Mouse (Mus musculus) liver, embryonic 15.5 days (tissue): ENCODE results near the gene Rpgrip1. TPM values are rescaled to one million over a fixed set of nuclear protein-coding genes. Genes with fewer than 3 reads are reported as not detected.

Experiments
- ATAC-seq: fragments of 200-750 bp; cut with Nextera tagmentation; 2 replicates; pipeline ENCODE4 v1.8.0; 2017; ENCODE audit warnings: moderate number of reproducible peaks, mild to moderate bottlenecking, moderate library complexity; ENCODE audit not compliant: insufficient read depth
- H3K27ac ChIP-seq: fragments of 300-500 bp; sonication (generic); replicated peaks from 2 replicates; pipeline ENCODE4 v1.5.1; 2015; ENCODE audit warnings: mild to moderate bottlenecking, inconsistent platforms
- H3K27me3 ChIP-seq: fragments of 300-500 bp; sonication (generic); 2 replicates; pipeline ENCODE4 v1.6.1; 2015; ENCODE audit warnings: mild to moderate bottlenecking, inconsistent platforms
- H3K36me3 ChIP-seq: fragments of 300-500 bp; sonication (generic); replicated peaks from 2 replicates; pipeline ENCODE4 v1.6.1; 2015; ENCODE audit warnings: moderate library complexity, mild to moderate bottlenecking, inconsistent platforms
- H3K4me1 ChIP-seq: fragments of 300-500 bp; sonication (generic); replicated peaks from 2 replicates; pipeline ENCODE4 v1.6.1; 2015; ENCODE audit warnings: inconsistent platforms
- H3K4me2 ChIP-seq: fragments of 300-500 bp; sonication (generic); 2 replicates; pipeline ENCODE4 v1.6.1; 2015; ENCODE audit warnings: moderate library complexity, mild to moderate bottlenecking, inconsistent platforms
- H3K4me3 ChIP-seq: fragments of 300-500 bp; sonication (generic); replicated peaks from 2 replicates; pipeline ENCODE4 v1.5.1; 2015; ENCODE audit warnings: mild to moderate bottlenecking, inconsistent platforms
- H3K9ac ChIP-seq: fragments of 300-500 bp; sonication (generic); 2 replicates; pipeline ENCODE4 v1.6.1; 2015; ENCODE audit warnings: moderate library complexity, mild to moderate bottlenecking, inconsistent platforms
- H3K9me3 ChIP-seq: fragments of 300-500 bp; sonication (generic); replicated peaks from 2 replicates; pipeline ENCODE4 v1.6.1; 2016; ENCODE audit warnings: inconsistent platforms
- WGBS: fragments of 180-500 bp; shearing (Covaris S2); methylation state at CpG from one replicate; pipeline ENCODE4 v1.1.7; 2015; ENCODE audit warnings: mixed read lengths; ENCODE audit not compliant: insufficient replicate concordance; 5-methylcytosine and 5-hydroxymethylcytosine counted together
- polyA plus RNA-seq: library from polyadenylated mRNA; unstranded; fragments of >200 nt; fragmentation: Nextera tagmentation; extraction: Ambion mirVana; gene quantifications from 2 replicates; pipeline ENCODE4 v1.2.1, GENCODE M21; 2015

Gene Rpgrip1
- polyA plus RNA-seq, 1 experiment from 2014 or later = 39.5 TPM

- Histone ChIP-seq H3K4me2 (peak overlapping the region; percentile 95), H3K36me3 (no peaks in the 10 kb centered on the region), H3K4me3 (peak overlapping the region; percentile 60), H3K9me3 (no peaks in the 10 kb centered on the region), H3K9ac (peak overlapping the region; percentile 52), H3K4me1 (peaks cover 20% of the 10 kb centered on the region), H3K27ac (peak overlapping the region; percentile 61), H3K27me3 (peaks cover 37% of the 10 kb centered on the region)
- WGBS = 1% methylated on average over 38 of the region's 38 CpGs
- peak; percentile 71 for ATAC-seq
These were observed 8.5 kb downstream of the Rpgrip1 start for GRCm38 (mm10) chr14:52118823-52119608.

- ATAC-seq = no peak
- 18% methylated on average over 7 of the region's 7 CpGs for WGBS
These were observed 9.7 kb downstream of the Rpgrip1 start for GRCm38 (mm10) chr14:52120169-52120568.

DNA sequence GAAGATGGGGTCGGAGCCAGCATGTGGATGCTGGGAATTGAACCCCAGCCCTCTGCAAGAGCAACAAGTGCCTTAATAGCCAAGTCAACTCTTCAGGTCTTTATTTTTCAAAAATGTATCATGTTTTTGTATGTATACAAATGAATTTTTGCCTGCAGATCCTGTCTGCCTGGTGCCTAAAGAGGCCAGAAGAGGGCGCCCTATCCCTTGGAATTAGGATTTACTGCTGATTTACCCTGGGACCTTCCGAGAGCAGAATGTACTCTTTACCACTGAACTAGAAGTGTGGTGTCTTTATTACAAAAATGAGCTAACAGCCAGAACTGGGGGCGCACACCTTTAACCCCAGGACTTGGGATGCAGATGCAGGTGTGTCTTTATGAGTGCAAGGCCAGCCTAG lies 13.4 kb downstream of the Rpgrip1 start:
- 16% methylated on average over 4 of the region's 4 CpGs for WGBS
- ATAC-seq = no peak
- Histone ChIP-seq H3K27ac (no peak overlapping the region), H3K4me3 (no peak overlapping the region), H3K9me3 (no peaks in the 10 kb centered on the region), H3K4me1 (peaks cover 8% of the 10 kb centered on the region), H3K4me2 (no peak overlapping the region), H3K27me3 (peaks cover 32% of the 10 kb centered on the region), H3K9ac (no peak overlapping the region), H3K36me3 (no peaks in the 10 kb centered on the region)

More at GRCm38 (mm10) chr14:52120169-52120568, 9.7 kb downstream of the Rpgrip1 start:
- Histone ChIP-seq H3K36me3 (no peaks in the 10 kb centered on the region), H3K27ac (no peak overlapping the region), H3K4me3 (peak overlapping the region; percentile 60; the same call in 1 of the 2 replicates), H3K9me3 (no peaks in the 10 kb centered on the region), H3K9ac (no peak overlapping the region), H3K27me3 (peaks cover 37% of the 10 kb centered on the region), H3K4me1 (peaks cover 20% of the 10 kb centered on the region), H3K4me2 (peak overlapping the region; percentile 95)

DNA sequence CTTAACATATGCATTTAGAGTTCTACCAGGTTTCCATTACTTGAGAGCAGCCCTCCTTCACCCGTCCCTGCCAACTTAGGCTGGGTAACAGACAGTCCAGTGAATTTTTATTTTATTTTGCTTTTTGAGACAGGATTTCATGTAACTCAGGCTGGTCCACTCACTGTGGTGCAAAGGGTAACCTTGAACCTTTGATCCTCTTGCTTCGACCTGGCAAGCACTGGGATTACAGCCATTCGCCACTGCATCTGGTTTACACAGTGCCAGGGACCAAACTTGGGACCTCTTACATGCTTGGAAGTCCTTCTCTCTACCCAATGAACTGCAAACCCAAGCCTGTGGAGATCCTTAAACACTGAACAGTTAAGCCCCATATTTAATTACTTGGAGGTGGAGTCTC lies 14.1 kb downstream of the Rpgrip1 start:
- WGBS = 75% methylated on average over 3 of the region's 3 CpGs

GRCm38 (mm10) chr14:52133584-52133983 lies 23.1 kb downstream of the Rpgrip1 start:
- WGBS = 40% methylated on average over 5 of the region's 5 CpGs
- Histone ChIP-seq H3K4me2 (no peak overlapping the region), H3K9ac (no peak overlapping the region), H3K9me3 (no peaks in the 10 kb centered on the region), H3K4me3 (no peak overlapping the region), H3K4me1 (no peaks in the 10 kb centered on the region), H3K27me3 (no peaks in the 10 kb centered on the region), H3K27ac (no peak overlapping the region), H3K36me3 (no peaks in the 10 kb centered on the region)
- no peak for ATAC-seq

More for the DNA sequence above, 14.1 kb downstream of the Rpgrip1 start:
- H3K4me2 ChIP-seq = no peak overlapping the region
- peaks cover 25% of the 10 kb centered on the region for H3K27me3 ChIP-seq
- no peak overlapping the region for H3K27ac ChIP-seq
- H3K9me3 ChIP-seq = no peaks in the 10 kb centered on the region
- peaks cover 1% of the 10 kb centered on the region; the same call in 1 of the 2 replicates for H3K4me1 ChIP-seq
- ATAC-seq = no peak
- H3K4me3 ChIP-seq = no peak overlapping the region
- H3K36me3 ChIP-seq = no peaks in the 10 kb centered on the region
- no peak overlapping the region for H3K9ac ChIP-seq

GRCm38 (mm10) chr14:52140577-52141444 lies 30.3 kb downstream of the Rpgrip1 start:
- Histone ChIP-seq H3K4me2 (peak overlapping the region; percentile 61), H3K4me3 (peak overlapping the region; percentile 32), H3K9me3 (no peaks in the 10 kb centered on the region), H3K9ac (peak overlapping the region; percentile 15; the same call in 1 of the 2 replicates), H3K4me1 (peaks cover 14% of the 10 kb centered on the region), H3K27ac (no peak overlapping the region), H3K27me3 (peaks cover 12% of the 10 kb centered on the region; the same call in 1 of the 2 replicates), H3K36me3 (no peaks in the 10 kb centered on the region)
- ATAC-seq = no peak
- 10% methylated on average over 19 of the region's 19 CpGs for WGBS

GRCm38 (mm10) chr14:52141445-52142127 lies 31.1 kb downstream of the Rpgrip1 start:
- 34% methylated on average over 16 of the region's 16 CpGs for WGBS

GRCm38 (mm10) chr14:52144165-52144564 lies 33.7 kb downstream of the Rpgrip1 start:
- 37% methylated on average over 4 of the region's 4 CpGs for WGBS
- Histone ChIP-seq H3K4me1 (peaks cover 14% of the 10 kb centered on the region), H3K9ac (no peak overlapping the region), H3K4me3 (no peak overlapping the region), H3K27ac (no peak overlapping the region), H3K4me2 (no peak overlapping the region), H3K36me3 (no peaks in the 10 kb centered on the region), H3K27me3 (peaks cover 12% of the 10 kb centered on the region; the same call in 1 of the 2 replicates), H3K9me3 (no peaks in the 10 kb centered on the region)
- ATAC-seq = no peak

More at GRCm38 (mm10) chr14:52141445-52142127, 31.1 kb downstream of the Rpgrip1 start:
- Histone ChIP-seq H3K36me3 (no peaks in the 10 kb centered on the region), H3K4me1 (peaks cover 14% of the 10 kb centered on the region), H3K4me3 (no peak overlapping the region), H3K9me3 (no peaks in the 10 kb centered on the region), H3K27me3 (peaks cover 12% of the 10 kb centered on the region; the same call in 1 of the 2 replicates), H3K9ac (no peak overlapping the region), H3K27ac (no peak overlapping the region), H3K4me2 (peak overlapping the region; percentile 61)
- ATAC-seq = no peak

GRCm38 (mm10) chr14:52146540-52146939 lies 36.0 kb downstream of the Rpgrip1 start:
- H3K4me2 ChIP-seq = no peak overlapping the region
- no peak overlapping the region for H3K9ac ChIP-seq
- WGBS = 49% methylated on average over 4 of the region's 4 CpGs
- no peak for ATAC-seq
- no peaks in the 10 kb centered on the region for H3K9me3 ChIP-seq
- no peak overlapping the region for H3K27ac ChIP-seq
- H3K4me1 ChIP-seq = 0 out of 2 replicates have a peak, but pooled peaks cover 2% of the 10 kb centered on the region
- peaks cover 3% of the 10 kb centered on the region; the same call in 1 of the 2 replicates for H3K27me3 ChIP-seq
- H3K36me3 ChIP-seq = no peaks in the 10 kb centered on the region
- no peak overlapping the region for H3K4me3 ChIP-seq

- no peak for ATAC-seq
- Histone ChIP-seq H3K4me3 (no peak overlapping the region), H3K4me2 (no peak overlapping the region), H3K9me3 (no peaks in the 10 kb centered on the region), H3K9ac (no peak overlapping the region), H3K36me3 (no peaks in the 10 kb centered on the region), H3K4me1 (no peaks in the 10 kb centered on the region), H3K27me3 (peaks cover 4% of the 10 kb centered on the region; the same call in 1 of the 2 replicates), H3K27ac (no peak overlapping the region)
- WGBS = 45% methylated on average over 4 of the region's 4 CpGs
These were observed 39.4 kb downstream of the Rpgrip1 start for GRCm38 (mm10) chr14:52149888-52150287.
